Mouse (Mus musculus) kidney, postnatal 0 days (tissue): ENCODE measurements at regions not wholly inside any gene's neighbourhood (a gene's known extent, or its start where the extent isn't known, plus 50 kb on each side); places are given as distances from the start of the nearest gene placed in this dataset.

Experiments
- ATAC-seq: fragments of 200-750 bp; cut with Nextera tagmentation; replicated peaks from 2 replicates; pipeline ENCODE4 v1.8.0; 2017; ENCODE audit warnings: low read depth, moderate number of reproducible peaks, moderate TSS enrichment, moderate library complexity; ENCODE audit not compliant: low FRiP score
- DNase-seq: peaks from one replicate; pipeline ENCODE4 v3.0.0-alpha.2; 2016; ENCODE audit warnings: low spot score
- H3K27ac ChIP-seq: fragments of 300-500 bp; sonication (generic); 2 replicates; pipeline ENCODE4 v1.5.1; 2014; ENCODE audit warnings: mild to moderate bottlenecking
- H3K27me3 ChIP-seq: fragments of 300-500 bp; sonication (generic); 2 replicates; pipeline ENCODE4 v1.6.1; 2014; ENCODE audit warnings: low read length, mixed read lengths; ENCODE audit not compliant: insufficient read depth
- H3K36me3 ChIP-seq: fragments of 300-500 bp; sonication (generic); 2 replicates; pipeline ENCODE4 v1.6.1; 2014; ENCODE audit warnings: low read length, mixed read lengths; ENCODE audit not compliant: insufficient read depth
- H3K4me1 ChIP-seq: fragments of 300-500 bp; sonication (generic); replicated peaks from 2 replicates; pipeline ENCODE4 v1.6.1; 2014; ENCODE audit warnings: antibody characterized with exemption, low read length, mixed read lengths; ENCODE audit not compliant: insufficient read depth
- H3K4me2 ChIP-seq: fragments of 300-500 bp; sonication (generic); 2 replicates; pipeline ENCODE4 v1.6.1; 2014; ENCODE audit warnings: mild to moderate bottlenecking, low read length, moderate library complexity, mixed read lengths
- H3K4me3 ChIP-seq: fragments of 300-500 bp; sonication (generic); replicated peaks from 2 replicates; pipeline ENCODE4 v1.5.1; 2014; ENCODE audit warnings: low read depth, low read length
- H3K9ac ChIP-seq: fragments of 300-500 bp; sonication (generic); 2 replicates; pipeline ENCODE4 v1.6.1; 2014; ENCODE audit warnings: low read depth, low read length
- H3K9me3 ChIP-seq: fragments of 300-500 bp; sonication (generic); replicated peaks from 2 replicates; pipeline ENCODE4 v1.6.1; 2016; ENCODE audit warnings: low read length, inconsistent platforms, mixed read lengths
- CTCF ChIP-seq: IDR thresholded peaks from 2 replicates; pipeline ENCODE4 v1.5.1; 2016; ENCODE audit warnings: antibody characterized with exemption, low read depth, mild to moderate bottlenecking, moderate library complexity
- WGBS: fragments of 180-500 bp; shearing (Covaris S2); extraction: QIAGEN DNeasy Blood & Tissue Kit; methylation state at CpG from one replicate; pipeline ENCODE4 v1.1.7; 2014; 5-methylcytosine and 5-hydroxymethylcytosine counted together

DNA sequence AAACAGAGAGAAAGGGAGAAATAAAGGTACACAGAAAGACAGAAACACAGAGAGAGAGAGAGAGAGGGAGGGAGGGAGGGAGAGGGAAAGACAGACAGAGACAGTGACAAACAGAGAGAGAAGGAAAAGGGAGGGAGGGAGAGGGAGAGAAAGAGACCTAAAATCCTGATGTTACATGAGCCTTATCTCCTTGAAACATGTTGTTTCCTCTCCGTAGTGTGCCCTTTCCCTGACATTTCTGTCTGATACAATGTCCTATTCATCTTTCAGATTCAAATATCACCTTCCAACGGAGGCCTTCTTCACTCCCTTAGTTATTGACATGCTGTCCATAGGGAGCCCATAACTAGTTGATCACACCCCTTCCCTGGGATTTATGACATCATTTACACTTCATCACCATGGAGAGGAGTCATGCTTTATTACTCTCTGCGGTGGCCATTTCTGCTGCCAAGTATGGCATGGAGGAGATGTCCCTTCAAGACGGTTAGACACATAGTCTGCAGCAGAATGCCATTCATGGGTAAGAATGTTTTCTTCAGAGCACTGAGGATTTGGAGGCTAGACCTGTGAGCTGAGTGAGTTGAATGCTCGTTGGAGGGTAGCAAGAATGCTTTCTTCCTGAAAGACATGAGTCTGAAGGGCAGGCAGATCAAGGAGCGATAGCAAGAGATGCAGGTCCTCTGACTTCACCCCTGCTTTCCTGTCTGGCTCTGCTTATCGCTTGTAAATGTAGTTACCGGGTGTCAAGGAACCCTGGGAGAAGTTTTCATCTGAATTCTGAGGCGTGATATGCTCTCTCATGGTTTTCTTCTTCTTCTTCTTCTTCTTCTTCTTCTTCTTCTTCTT is 100.3 kb upstream of the Samsn1 start:
- H3K27ac ChIP-seq = no peak overlapping the region
- no peaks in the 10 kb centered on the region for H3K9me3 ChIP-seq
- WGBS = 60% methylated on average over 9 of the region's 9 CpGs
- no peak for TF ChIP-seq CTCF
- no peak overlapping the region for H3K9ac ChIP-seq
- no peak overlapping the region for H3K4me3 ChIP-seq
- H3K4me2 ChIP-seq = no peak overlapping the region
- ATAC-seq = no peak
- no peak for DNase-seq
- H3K4me1 ChIP-seq = no peaks in the 10 kb centered on the region
- H3K27me3 ChIP-seq = no peaks in the 10 kb centered on the region
- H3K36me3 ChIP-seq = no peaks in the 10 kb centered on the region

DNA sequence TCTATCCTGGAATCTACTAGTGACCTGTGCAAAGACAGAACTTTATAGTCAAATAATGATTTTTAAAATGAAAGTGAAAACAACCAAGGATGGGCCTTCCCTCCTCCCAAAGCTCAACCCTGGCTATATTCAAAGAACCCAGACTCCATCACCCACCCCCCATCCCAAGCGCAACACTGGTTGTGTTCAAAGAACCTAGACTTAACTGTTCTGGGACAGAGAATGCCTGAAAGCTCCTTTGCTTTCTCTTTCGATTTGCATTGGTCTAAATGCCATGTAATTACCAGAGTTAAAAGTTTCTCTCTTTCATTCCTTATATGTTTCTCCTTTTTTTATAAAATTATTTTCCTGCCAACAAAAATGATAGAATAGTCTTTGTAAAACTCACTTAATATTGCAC is 98.6 kb upstream of the Samsn1 start:
- no peaks in the 10 kb centered on the region for H3K36me3 ChIP-seq
- no peak for DNase-seq
- no peak for ATAC-seq

DNA sequence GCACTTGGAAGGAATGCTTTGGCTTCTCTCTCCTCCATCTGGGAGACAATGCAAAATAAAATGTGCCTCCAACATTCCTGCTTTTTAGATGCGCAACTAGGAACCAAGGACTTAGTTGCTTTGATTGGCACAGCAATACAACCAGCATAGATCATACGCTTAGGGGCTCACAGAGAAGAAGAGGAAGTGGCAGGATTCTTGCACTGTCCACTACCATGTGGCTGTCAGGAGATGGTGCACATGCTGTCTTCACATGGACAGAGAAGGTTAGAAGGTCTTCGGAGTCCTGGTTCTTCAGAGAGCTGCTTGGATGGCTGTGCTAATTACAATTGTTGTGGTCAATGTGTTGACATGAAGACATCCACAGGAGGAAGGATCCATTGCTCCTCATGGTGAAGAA is 88.3 kb upstream of the Samsn1 start:
- no peak overlapping the region for H3K4me3 ChIP-seq
- no peaks in the 10 kb centered on the region for H3K36me3 ChIP-seq
- TF ChIP-seq CTCF = no peak
- ATAC-seq (no peak), DNase-seq (no peak)
- H3K9ac ChIP-seq = no peak overlapping the region
- no peaks in the 10 kb centered on the region for H3K4me1 ChIP-seq
- H3K27me3 ChIP-seq = no peaks in the 10 kb centered on the region
- WGBS = 95% methylated on average over 3 of the region's 3 CpGs
- no peak overlapping the region for H3K27ac ChIP-seq
- H3K4me2 ChIP-seq = no peak overlapping the region
- no peaks in the 10 kb centered on the region for H3K9me3 ChIP-seq

More for the DNA sequence above, 98.6 kb upstream of the Samsn1 start:
- Histone ChIP-seq H3K4me1 (no peaks in the 10 kb centered on the region), H3K4me2 (no peak overlapping the region), H3K27ac (no peak overlapping the region), H3K27me3 (no peaks in the 10 kb centered on the region), H3K9ac (no peak overlapping the region), H3K4me3 (no peak overlapping the region), H3K9me3 (no peaks in the 10 kb centered on the region)
- no peak for TF ChIP-seq CTCF
- WGBS = 94% methylated on average over 2 of the region's 2 CpGs

- ATAC-seq (no peak), DNase-seq (no peak)
- Histone ChIP-seq H3K36me3 (no peaks in the 10 kb centered on the region), H3K9ac (no peak overlapping the region), H3K4me3 (no peak overlapping the region), H3K4me1 (no peaks in the 10 kb centered on the region), H3K4me2 (no peak overlapping the region), H3K9me3 (no peaks in the 10 kb centered on the region), H3K27me3 (no peaks in the 10 kb centered on the region), H3K27ac (no peak overlapping the region)
- no peak for TF ChIP-seq CTCF
- 83% methylated on average over 2 of the region's 2 CpGs for WGBS
Observed at GRCm38 (mm10) chr16:76108464-76108863, 86.4 kb upstream of the Samsn1 start.

DNA sequence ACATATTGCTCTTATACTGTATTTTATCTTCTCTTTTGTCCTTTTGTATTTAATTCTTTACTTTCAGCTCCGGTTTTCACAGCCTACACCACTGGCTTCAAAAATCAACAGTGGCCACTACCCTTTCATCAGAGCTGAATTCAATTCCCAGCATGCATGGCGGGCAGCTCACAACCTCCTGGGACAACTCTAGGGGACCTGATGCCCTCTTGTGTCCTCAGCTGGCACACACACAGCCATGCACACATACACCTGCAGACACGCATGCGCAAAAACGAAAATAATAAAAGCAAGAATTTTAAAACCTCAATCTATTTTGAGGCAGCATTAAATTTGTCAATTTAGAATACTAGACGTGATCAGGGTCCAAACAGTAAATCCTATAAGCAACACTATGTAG is 82.6 kb upstream of the Samsn1 start:
- no peaks in the 10 kb centered on the region for H3K4me1 ChIP-seq
- TF ChIP-seq CTCF = no peak
- no peaks in the 10 kb centered on the region for H3K27me3 ChIP-seq
- no peak overlapping the region for H3K4me3 ChIP-seq
- no peak for DNase-seq
- H3K27ac ChIP-seq = no peak overlapping the region
- H3K4me2 ChIP-seq = no peak overlapping the region
- no peaks in the 10 kb centered on the region for H3K9me3 ChIP-seq
- H3K36me3 ChIP-seq = no peaks in the 10 kb centered on the region
- ATAC-seq = no peak
- WGBS = 90% methylated on average over 6 of the region's 6 CpGs
- H3K9ac ChIP-seq = no peak overlapping the region

DNA sequence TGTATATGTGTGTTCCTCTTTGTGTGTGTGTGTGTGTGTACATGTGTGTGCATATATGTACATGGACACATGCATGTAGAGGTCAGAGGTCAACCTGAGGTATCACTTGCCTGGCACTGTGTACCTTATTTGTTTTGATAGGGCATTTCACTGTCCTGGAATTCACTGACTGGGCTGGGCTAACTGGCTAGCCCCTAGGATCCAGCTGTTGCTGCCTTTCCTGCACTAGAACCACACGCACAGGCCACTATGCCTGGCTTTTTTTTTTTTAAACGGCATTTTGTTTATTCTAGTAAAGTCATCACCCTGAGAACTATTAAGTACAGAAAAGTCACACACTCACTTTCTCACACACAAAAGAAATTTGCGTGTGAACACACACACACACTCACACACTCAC is 79.7 kb upstream of the Samsn1 start:
- 71% methylated on average over 3 of the region's 3 CpGs for WGBS
- H3K36me3 ChIP-seq = no peaks in the 10 kb centered on the region
- ATAC-seq = no peak

More for the DNA sequence above, 79.7 kb upstream of the Samsn1 start:
- Histone ChIP-seq H3K27me3 (no peaks in the 10 kb centered on the region), H3K27ac (no peak overlapping the region), H3K4me1 (no peaks in the 10 kb centered on the region), H3K4me2 (no peak overlapping the region), H3K9me3 (no peaks in the 10 kb centered on the region), H3K9ac (no peak overlapping the region), H3K4me3 (no peak overlapping the region)
- TF ChIP-seq CTCF = no peak
- DNase-seq = no peak
